Mouse (Mus musculus) ES-Bruce4 (cell line): Measurements from ENCODE around the gene Cox11. TPM values are rescaled to one million over a fixed set of nuclear protein-coding genes. Genes with fewer than 3 reads are reported as not detected.

Experiments
- H3K27ac ChIP-seq: 2 replicates; pipeline ENCODE4 v1.5.1; 2012; ENCODE audit warnings: low read length, inconsistent platforms; ENCODE audit not compliant: insufficient read depth
- H3K27me3 ChIP-seq: 2 replicates; pipeline ENCODE4 v1.6.1; 2012; ENCODE audit warnings: mild to moderate bottlenecking, low read length, inconsistent platforms; ENCODE audit not compliant: control insufficient read depth, poor library complexity, insufficient read depth, severe bottlenecking
- H3K36me3 ChIP-seq: 2 replicates; pipeline ENCODE4 v1.6.1; 2012; ENCODE audit warnings: inconsistent platforms, mild to moderate bottlenecking, low read length, moderate library complexity; ENCODE audit not compliant: control insufficient read depth, poor library complexity, insufficient read depth, severe bottlenecking
- H3K4me1 ChIP-seq: one replicate; pipeline ENCODE4 v1.8.1; 2011; ENCODE audit warnings: low read length; ENCODE audit not compliant: control insufficient read depth, insufficient read depth
- H3K4me3 ChIP-seq: 2 replicates; pipeline ENCODE4 v1.5.1; 2011; ENCODE audit warnings: low read depth, mild to moderate bottlenecking, low read length
- H3K9ac ChIP-seq: 2 replicates; pipeline ENCODE4 v1.6.1; 2012; ENCODE audit warnings: low read depth, mild to moderate bottlenecking, inconsistent platforms; ENCODE audit not compliant: poor library complexity, severe bottlenecking
- H3K9me3 ChIP-seq: replicated peaks from 2 replicates; pipeline ENCODE4 v1.6.1; 2012; ENCODE audit warnings: mild to moderate bottlenecking, low read length, inconsistent platforms; ENCODE audit not compliant: control insufficient read depth, poor library complexity, insufficient read depth, severe bottlenecking
- CTCF ChIP-seq: IDR thresholded peaks from one replicate; pipeline ENCODE4 v1.8.1; 2011; ENCODE audit warnings: low read depth, low read length
- EP300 ChIP-seq: IDR thresholded peaks from 2 replicates; pipeline ENCODE4 v1.6.1; 2011; ENCODE audit warnings: low read depth, low read length; ENCODE audit not compliant: insufficient read depth
- POLR2A ChIP-seq: IDR thresholded peaks from one replicate; pipeline ENCODE4 v1.8.1; 2011; ENCODE audit warnings: low read length; ENCODE audit not compliant: insufficient read depth
- polyA plus RNA-seq: library from polyadenylated mRNA; stranded (reverse); fragments of >200 nt; gene quantifications from 2 replicates; pipeline ENCODE4 v1.2.4, GENCODE M21; 2011; ENCODE audit warnings: low read depth; ENCODE audit not compliant: missing spikeins, insufficient read depth, insufficient read length

The Cox11 gene
- polyA plus RNA-seq, 1 experiment = 28.1 TPM

DNA sequence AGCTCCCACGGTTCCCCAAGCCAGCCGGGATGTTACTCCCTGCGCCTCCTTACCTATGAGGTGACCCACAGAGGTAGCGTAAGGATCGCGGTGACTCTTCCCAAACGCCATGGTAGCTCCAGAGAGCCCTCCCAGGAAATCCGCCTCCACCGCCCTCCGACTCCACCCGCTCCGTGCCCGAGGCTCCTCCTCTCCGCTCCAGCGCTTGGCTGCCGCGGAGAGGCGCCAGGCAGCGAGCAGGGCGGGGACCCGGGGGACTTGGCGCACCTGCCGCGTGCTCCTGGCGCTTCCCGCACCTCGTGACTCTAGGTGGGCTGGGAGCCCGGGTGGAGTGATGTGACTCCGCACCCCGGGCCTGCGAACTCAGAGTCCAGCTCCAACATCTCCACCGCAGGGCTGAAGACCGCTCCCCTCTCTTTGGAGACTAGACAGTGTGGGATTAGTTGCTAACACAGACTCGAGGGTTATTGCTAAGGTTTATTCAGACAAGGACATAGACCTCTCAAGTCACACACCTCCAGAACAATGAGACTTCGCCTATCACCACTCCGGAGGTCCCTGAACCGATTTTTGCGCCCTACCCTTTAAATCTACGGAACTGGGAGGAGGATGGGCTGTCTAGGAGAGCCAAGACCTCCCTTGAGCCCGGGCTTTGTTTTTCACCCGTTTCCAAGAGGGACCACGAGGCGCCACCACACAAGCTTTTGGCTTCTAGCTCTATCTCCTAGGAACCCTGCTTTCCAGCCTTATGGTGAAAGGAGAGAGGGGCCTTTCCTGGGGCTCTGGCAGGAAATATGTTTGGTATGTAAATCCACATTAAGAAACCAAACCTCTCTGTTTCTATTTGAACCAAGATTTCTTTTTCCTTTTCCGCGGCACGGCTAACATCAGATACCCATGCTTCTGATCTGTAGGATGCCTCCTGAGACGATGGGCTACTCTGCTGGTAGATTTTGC is 49.8 kb downstream of the Cox11 start, which contains the start of gene Tom1l1:
Gene Tom1l1, minus strand, starts transcription at position 907 of the 957 bp plus-strand sequence.
- Histone ChIP-seq H3K36me3 (peaks cover 2% of the 10 kb centered on the region; the same call in 1 of the 2 replicates), H3K27me3 (peaks cover 8% of the 10 kb centered on the region), H3K9ac (peak within 1 kb of the TSS; percentile 60), H3K9me3 (no peaks in the 10 kb centered on the region), H3K4me3 (peak within 1 kb of the TSS; percentile 92), H3K27ac (no peak within 1 kb of the TSS), H3K4me1 (no peaks in the 10 kb centered on the region)
- no peak for TF ChIP-seq POLR2A
- TF ChIP-seq EP300 = no peak
- TF ChIP-seq CTCF = no peak

DNA sequence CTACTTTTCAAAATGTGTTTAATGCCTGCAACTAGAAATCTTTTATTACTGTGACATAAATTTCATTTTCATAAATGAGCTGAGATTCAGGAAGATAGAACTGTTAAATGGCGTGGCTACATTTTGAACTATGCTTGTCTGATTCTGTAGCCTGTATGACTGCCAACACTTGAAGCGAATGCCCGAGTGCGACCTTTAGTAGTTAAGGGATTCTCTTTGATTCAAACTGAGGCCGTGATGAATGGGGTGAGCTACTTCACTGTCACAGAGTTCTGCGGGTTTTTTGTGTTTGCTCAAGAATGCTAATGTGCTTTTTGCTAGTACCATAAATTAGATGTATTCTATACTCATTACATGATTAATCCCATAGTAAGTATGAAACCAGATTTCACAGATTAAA is 52.4 kb downstream of the Cox11 start:
- H3K27me3 ChIP-seq = peaks cover 8% of the 10 kb centered on the region
- no peak overlapping the region for H3K4me3 ChIP-seq
- no peaks in the 10 kb centered on the region for H3K9me3 ChIP-seq
- no peak overlapping the region for H3K9ac ChIP-seq
- no peaks in the 10 kb centered on the region for H3K4me1 ChIP-seq
- no peaks in the 10 kb centered on the region for H3K36me3 ChIP-seq
- no peak for TF ChIP-seq CTCF
- no peak for TF ChIP-seq POLR2A
- TF ChIP-seq EP300 = no peak
- no peak overlapping the region for H3K27ac ChIP-seq

DNA sequence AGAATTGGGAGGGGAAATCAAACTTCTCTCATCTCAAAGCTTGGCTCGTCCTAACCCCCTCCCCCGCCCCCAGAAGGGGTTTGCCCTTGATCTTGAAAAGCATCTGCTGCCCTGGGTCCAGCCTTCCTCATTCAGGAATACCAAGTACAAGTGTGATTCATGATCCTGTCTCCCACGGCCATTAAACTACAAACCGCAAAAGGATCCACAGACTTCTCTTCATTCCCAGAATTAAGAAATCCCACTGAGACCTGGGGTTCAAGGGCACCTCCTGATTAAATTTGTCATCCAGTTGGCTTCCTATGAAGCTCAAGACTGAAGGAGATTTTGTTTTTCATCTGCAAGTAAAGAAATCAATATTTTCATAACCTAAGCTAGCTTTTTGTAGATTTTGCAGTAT is 56.2 kb downstream of the Cox11 start:
- no peaks in the 10 kb centered on the region for H3K36me3 ChIP-seq
- H3K27ac ChIP-seq = no peak overlapping the region
- no peaks in the 10 kb centered on the region for H3K4me1 ChIP-seq
- H3K4me3 ChIP-seq = no peak overlapping the region
- peaks cover 3% of the 10 kb centered on the region; the same call in 1 of the 2 replicates for H3K27me3 ChIP-seq
- no peak for TF ChIP-seq POLR2A
- TF ChIP-seq CTCF = no peak
- no peak for TF ChIP-seq EP300
- H3K9ac ChIP-seq = no peak overlapping the region
- no peaks in the 10 kb centered on the region for H3K9me3 ChIP-seq

Other genes starting within 250 kb of the Cox11 start
- gene Hlf, start 247.3 kb upstream of the Cox11 start, polyA plus RNA-seq = 0.40 TPM in 1 of 2 replicates, not detected in the other
- 12.0 and 13.2 TPM in 2 replicates for gene Stxbp4, start 89 bp upstream of the Cox11 start, polyA plus RNA-seq
- 91.5 and 93.5 TPM in 2 replicates for gene Tom1l1, start 50.2 kb downstream of the Cox11 start, polyA plus RNA-seq